ENCODE assay signal across 9 mouse cellular contexts in the genomic region with DNA sequence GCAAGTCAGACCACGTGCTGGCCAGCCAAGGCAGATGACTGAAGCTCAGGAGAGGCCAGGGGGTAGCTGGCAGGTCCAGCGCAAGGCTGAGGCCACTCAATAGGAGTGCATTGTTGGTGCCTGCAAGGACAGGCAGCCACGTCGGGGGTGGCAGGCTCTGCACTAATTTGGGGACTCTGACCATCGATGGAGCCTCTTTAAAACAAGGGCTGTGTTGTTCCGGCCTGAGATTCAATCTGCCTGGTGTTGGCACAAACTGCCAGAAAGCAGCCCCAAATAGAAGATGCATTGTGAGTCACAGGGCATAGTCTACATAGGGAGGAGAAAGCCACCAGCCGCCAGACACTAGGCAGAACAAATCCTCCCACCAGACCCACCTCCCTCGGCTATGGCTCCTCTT. TPM values are rescaled to one million over a fixed set of nuclear protein-coding genes. Genes with fewer than 3 reads are reported as not detected.
DNase-seq lines count a peak whose midpoint lies in the region; ATAC-seq and TF ChIP-seq lines count a peak whose summit lies in the region.
"Had no signal": no experiment of that assay in that cellular context is flagged by ENCODE, and none has a peak within 500 bp of the region (broad histone marks: within the 10 kb centered on the region; RNA-seq: fewer than 3 reads in every experiment).

No protein-coding gene starts in this region.

- no peaks in the 10 kb centered on the region for H3K27me3 ChIP-seq in hindbrain, postnatal 0 days (ENCODE audit: insufficient read depth, low read length)
- no peaks in the 10 kb centered on the region for H3K27me3 ChIP-seq in limb, embryonic 15.5 days
- no peaks in the 10 kb centered on the region for H3K27me3 ChIP-seq in heart, adult 2 months (ENCODE audit: control insufficient read depth, insufficient read depth, low read length)

- DNase-seq in cerebellum, adult 9-11 months: peak; percentile 54
- no peak for DNase-seq in cerebellum, postnatal 4 days (ENCODE audit: low spot score in 2 of 2)
- peak; percentile 60 for DNase-seq in MN1 (ENCODE audit: low spot score)
- peak; percentile 76 for DNase-seq in hindbrain, postnatal 0 days (ENCODE audit: low spot score)
- no peak for DNase-seq in thymus, postnatal 25 days
- no peak for DNase-seq in heart, adult 2 months
- DNase-seq in adrenal gland, adult 2 months: no peak

- H3K79me2 ChIP-seq in heart, adult 2 months (replicated peaks; ENCODE audit: control insufficient read depth, insufficient read depth, low read length): no peaks in the 10 kb centered on the region

- TF ChIP-seq CTCF in hindbrain, postnatal 0 days (IDR thresholded peaks at IDR 0.05; ENCODE audit: low read depth): no peak
- no peak for TF ChIP-seq CTCF in heart, adult 2 months (IDR thresholded peaks at IDR 0.05)

- TF ChIP-seq EP300 in heart, adult 2 months (IDR thresholded peaks at IDR 0.05; ENCODE audit: insufficient read depth, low read depth, low read length): no peak

- intact Hi-C loops in heart, adult 2 months (cut with DNase I): no loop called here

- TF ChIP-seq POLR2A in heart, adult 2 months (IDR thresholded peaks at IDR 0.05; ENCODE audit: insufficient read depth, low read depth, low read length): no peak

- peak; percentile 94 for ATAC-seq in hindbrain, postnatal 0 days
- ATAC-seq in limb, embryonic 15.5 days (ENCODE audit: insufficient number of reproducible peaks, low FRiP score, low TSS enrichment, low read depth): no peak

- 41% methylated on average over 8 of the region's 8 CpGs for WGBS in hindbrain, postnatal 0 days
- 68% methylated on average over 8 of the region's 8 CpGs for WGBS in limb, embryonic 15.5 days
- WGBS in heart, adult 2 months: 67% methylated on average over 8 of the region's 8 CpGs

- peak overlapping the region; percentile 56; the same call in 1 of the 2 replicates for H3K27ac ChIP-seq in hindbrain, postnatal 0 days
- 0 out of 2 replicates have a peak overlapping the region, but pooled peaks have one; percentile 2 for H3K27ac ChIP-seq in limb, embryonic 15.5 days
- no peak overlapping the region for H3K27ac ChIP-seq in heart, adult 2 months
- H3K27ac ChIP-seq: liver, embryonic 14.5 days had no signal

- H3K4me3 ChIP-seq in hindbrain, postnatal 0 days (ENCODE audit: low read length): no peak overlapping the region
- no peak overlapping the region for H3K4me3 ChIP-seq in limb, embryonic 15.5 days
- no peak overlapping the region for H3K4me3 ChIP-seq in heart, adult 2 months

- H3K9ac ChIP-seq in hindbrain, postnatal 0 days (replicated peaks; ENCODE audit: low read length): no peak overlapping the region
- no peak overlapping the region for H3K9ac ChIP-seq in limb, embryonic 15.5 days
- H3K9ac ChIP-seq in heart, adult 2 months (ENCODE audit: low read depth, low read length): no peak overlapping the region
- H3K9ac ChIP-seq: liver, embryonic 14.5 days had no signal

- H3K9me3 ChIP-seq in hindbrain, postnatal 0 days (ENCODE audit: low read length): no peaks in the 10 kb centered on the region
- no peaks in the 10 kb centered on the region for H3K9me3 ChIP-seq in limb, embryonic 15.5 days

- H3K4me1 ChIP-seq in hindbrain, postnatal 0 days (ENCODE audit: insufficient read depth, low read length): peaks cover 4% of the 10 kb centered on the region
- H3K4me1 ChIP-seq in limb, embryonic 15.5 days: peaks cover 4% of the 10 kb centered on the region; the same call in 1 of the 2 replicates
- H3K4me1 ChIP-seq in heart, adult 2 months (ENCODE audit: control insufficient read depth, insufficient read depth, low read length): no peaks in the 10 kb centered on the region

- no peak overlapping the region for H3K4me2 ChIP-seq in hindbrain, postnatal 0 days (ENCODE audit: low read depth, low read length)
- H3K4me2 ChIP-seq in limb, embryonic 15.5 days: no peak overlapping the region

- no peaks in the 10 kb centered on the region for H3K36me3 ChIP-seq in hindbrain, postnatal 0 days (ENCODE audit: insufficient read depth, low read length)
- no peaks in the 10 kb centered on the region for H3K36me3 ChIP-seq in limb, embryonic 15.5 days
- H3K36me3 ChIP-seq in heart, adult 2 months (ENCODE audit: control insufficient read depth, insufficient read depth, low read length): no peaks in the 10 kb centered on the region

RNA-seq across cellular contexts. Expression of gene Padi2, which starts 23.6 kb away (rescaled TPM):
- total RNA-seq in hindbrain, postnatal 0 days (2014; rRNA removed): 5.3 and 5.5 TPM in 2 replicates
- polyA plus RNA-seq in hindbrain, postnatal 0 days (2015; fragmentation: Nextera tagmentation; extraction: Ambion mirVana): 2.7 and 3.0 TPM in 2 replicates
- polyA plus RNA-seq in limb, embryonic 15.5 days (2015; fragmentation: Nextera tagmentation; extraction: Ambion mirVana): 4.3 and 10.5 TPM in 2 replicates
- under 1 TPM; 0.31 to 0.96 TPM for total RNA-seq in heart, adult 2 months (2021)
- 1.3 and 1.4 TPM in 2 replicates for polyA plus RNA-seq in heart, adult 2 months (2012; rRNA removed)
- total RNA-seq in adrenal gland, adult 2 months (2021): 10 to 100 TPM in 1 of 2 experiments, 1 to 10 TPM in 1; 1.7 to 13.8 TPM
- polyA plus RNA-seq in adrenal gland, adult 2 months (2012; rRNA removed): 7.7 and 10.5 TPM in 2 replicates

RNA-seq across cellular contexts. Expression of gene Sdhb, which starts 31.3 kb away (rescaled TPM):
- 176 and 217 TPM in 2 replicates for total RNA-seq in hindbrain, postnatal 0 days (2014; rRNA removed)
- 583 and 596 TPM in 2 replicates for polyA plus RNA-seq in hindbrain, postnatal 0 days (2015; fragmentation: Nextera tagmentation; extraction: Ambion mirVana)
- polyA plus RNA-seq in limb, embryonic 15.5 days (2015; fragmentation: Nextera tagmentation; extraction: Ambion mirVana): 333 and 348 TPM in 2 replicates
- total RNA-seq in heart, adult 2 months (2021): 1,000 to 10,000 TPM; 1,126 to 1,344 TPM
- polyA plus RNA-seq in heart, adult 2 months (2012; rRNA removed): 1,030 and 1,505 TPM in 2 replicates
- total RNA-seq in adrenal gland, adult 2 months (2021): 100 to 1,000 TPM; 462 to 500 TPM
- polyA plus RNA-seq in adrenal gland, adult 2 months (2012; rRNA removed): 334 and 363 TPM in 2 replicates

RNA-seq across cellular contexts. Expression of gene Atp13a2, which starts 56.9 kb away (rescaled TPM):
- total RNA-seq in hindbrain, postnatal 0 days (2014; rRNA removed): 408 and 435 TPM in 2 replicates
- polyA plus RNA-seq in hindbrain, postnatal 0 days (2015; fragmentation: Nextera tagmentation; extraction: Ambion mirVana): 151 and 166 TPM in 2 replicates
- polyA plus RNA-seq in limb, embryonic 15.5 days (2015; fragmentation: Nextera tagmentation; extraction: Ambion mirVana): 37.3 and 41.0 TPM in 2 replicates
- 10 to 100 TPM; 15.1 to 17.7 TPM for total RNA-seq in heart, adult 2 months (2021)
- polyA plus RNA-seq in heart, adult 2 months (2012; rRNA removed): 30.4 and 34.8 TPM in 2 replicates
- 10 to 100 TPM; 31.8 to 37.1 TPM for total RNA-seq in adrenal gland, adult 2 months (2021)
- polyA plus RNA-seq in adrenal gland, adult 2 months (2012; rRNA removed): 183 and 226 TPM in 2 replicates

Comparison
In these comparisons a context has a peak if more than half of its experiments do, and no peak if none do; other contexts are left out.
1. DNase-seq: peak in cerebellum, adult 9-11 months (single experiment), MN1 (single experiment) and hindbrain, postnatal 0 days (single experiment); none in cerebellum, postnatal 4 days (0 of 2), thymus, postnatal 25 days (single experiment), heart, adult 2 months (0 of 2) and adrenal gland, adult 2 months (single experiment).